Mouse (Mus musculus): ENCODE measurements around the gene Elovl7. TPM values are rescaled to one million over a fixed set of nuclear protein-coding genes. Genes with fewer than 3 reads are reported as not detected.

Elovl7 gene
- polyA plus RNA-seq, 1 experiment from 2014 or later, result 21.4 TPM

- Histone ChIP-seq H3K9ac (no peak overlapping the region), H3K36me3 (no peaks in the 10 kb centered on the region), H3K27ac (no peak overlapping the region), H3K4me1 (no peaks in the 10 kb centered on the region), H3K9me3 (no peaks in the 10 kb centered on the region), H3K4me2 (no peak overlapping the region), H3K4me3 (no peak overlapping the region), H3K27me3 (no peaks in the 10 kb centered on the region)
- ATAC-seq (ENCODE audit: insufficient number of reproducible peaks, low FRiP score, low TSS enrichment, low read depth), result no peak
- WGBS, result 84% methylated on average over 2 of the region's 2 CpGs
Measured at GRCm38 (mm10) chr13:108284312-108284711, 70.1 kb downstream of the Elovl7 start.

- no peaks in the 10 kb centered on the region for H3K9me3 ChIP-seq
- H3K27ac ChIP-seq, result no peak overlapping the region
- H3K27me3 ChIP-seq, result no peaks in the 10 kb centered on the region
- no peak overlapping the region for H3K4me2 ChIP-seq
- H3K9ac ChIP-seq, result no peak overlapping the region
- no peak for ATAC-seq (ENCODE audit: insufficient number of reproducible peaks, low FRiP score, low TSS enrichment, low read depth)
- H3K4me1 ChIP-seq, result no peaks in the 10 kb centered on the region
- no peaks in the 10 kb centered on the region for H3K36me3 ChIP-seq
- no peak overlapping the region for H3K4me3 ChIP-seq
- 58% methylated on average over 3 of the region's 3 CpGs for WGBS
Measured at GRCm38 (mm10) chr13:108287953-108288352, 73.7 kb downstream of the Elovl7 start.

GRCm38 (mm10) chr13:108289436-108289835 lies 75.2 kb downstream of the Elovl7 start:
- 71% methylated on average over 3 of the region's 3 CpGs for WGBS

GRCm38 (mm10) chr13:108290314-108290713 lies 76.1 kb downstream of the Elovl7 start:
- Histone ChIP-seq H3K36me3 (no peaks in the 10 kb centered on the region), H3K9ac (no peak overlapping the region), H3K4me1 (no peaks in the 10 kb centered on the region), H3K4me3 (no peak overlapping the region), H3K9me3 (no peaks in the 10 kb centered on the region), H3K27ac (no peak overlapping the region), H3K4me2 (no peak overlapping the region), H3K27me3 (no peaks in the 10 kb centered on the region)
- 88% methylated on average over 4 of the region's 4 CpGs for WGBS
- ATAC-seq (ENCODE audit: insufficient number of reproducible peaks, low FRiP score, low TSS enrichment, low read depth), result no peak

More at GRCm38 (mm10) chr13:108289436-108289835, 75.2 kb downstream of the Elovl7 start:
- Histone ChIP-seq H3K4me3 (no peak overlapping the region), H3K4me1 (no peaks in the 10 kb centered on the region), H3K27ac (no peak overlapping the region), H3K36me3 (no peaks in the 10 kb centered on the region), H3K4me2 (no peak overlapping the region), H3K9ac (no peak overlapping the region), H3K27me3 (no peaks in the 10 kb centered on the region), H3K9me3 (no peaks in the 10 kb centered on the region)
- ATAC-seq (ENCODE audit: insufficient number of reproducible peaks, low FRiP score, low TSS enrichment, low read depth), result no peak

- H3K4me1 ChIP-seq, result peaks cover 13% of the 10 kb centered on the region
- 6% methylated on average over 12 of the region's 12 CpGs for WGBS
- no peaks in the 10 kb centered on the region for H3K27me3 ChIP-seq
- no peaks in the 10 kb centered on the region for H3K36me3 ChIP-seq
- peak overlapping the region; percentile 46 for H3K4me2 ChIP-seq
- no peak overlapping the region for H3K9ac ChIP-seq
- peak; percentile 57 for ATAC-seq (ENCODE audit: insufficient number of reproducible peaks, low FRiP score, low TSS enrichment, low read depth)
- H3K27ac ChIP-seq, result no peak overlapping the region
- H3K4me3 ChIP-seq, result peak overlapping the region; percentile 33
- no peaks in the 10 kb centered on the region for H3K9me3 ChIP-seq
Measured at GRCm38 (mm10) chr13:108297350-108298093, 83.3 kb downstream of the Elovl7 start.

- ATAC-seq (ENCODE audit: insufficient number of reproducible peaks, low FRiP score, low TSS enrichment, low read depth), result no peak
- 51% methylated on average over 5 of the region's 5 CpGs for WGBS
Measured at GRCm38 (mm10) chr13:108298241-108298640, 84.0 kb downstream of the Elovl7 start.

GRCm38 (mm10) chr13:108300346-108300950 lies 86.2 kb downstream of the Elovl7 start:
- Histone ChIP-seq H3K36me3 (no peaks in the 10 kb centered on the region), H3K9me3 (no peaks in the 10 kb centered on the region), H3K4me2 (no peak overlapping the region), H3K4me3 (no peak overlapping the region), H3K9ac (no peak overlapping the region), H3K27me3 (no peaks in the 10 kb centered on the region), H3K4me1 (peaks cover 13% of the 10 kb centered on the region), H3K27ac (peak overlapping the region; percentile 23; the same call in 1 of the 2 replicates)
- WGBS, result 20% methylated on average over 5 of the region's 5 CpGs
- ATAC-seq (ENCODE audit: insufficient number of reproducible peaks, low FRiP score, low TSS enrichment, low read depth), result no peak

More at GRCm38 (mm10) chr13:108298241-108298640, 84.0 kb downstream of the Elovl7 start:
- Histone ChIP-seq H3K36me3 (no peaks in the 10 kb centered on the region), H3K27ac (no peak overlapping the region), H3K4me1 (peaks cover 13% of the 10 kb centered on the region), H3K9ac (no peak overlapping the region), H3K27me3 (no peaks in the 10 kb centered on the region), H3K4me2 (no peak overlapping the region), H3K9me3 (no peaks in the 10 kb centered on the region), H3K4me3 (no peak overlapping the region)

GRCm38 (mm10) chr13:108301411-108301810 lies 87.2 kb downstream of the Elovl7 start:
- no peaks in the 10 kb centered on the region for H3K9me3 ChIP-seq
- H3K4me2 ChIP-seq, result no peak overlapping the region
- no peaks in the 10 kb centered on the region for H3K27me3 ChIP-seq
- H3K27ac ChIP-seq, result peak overlapping the region; percentile 22; the same call in 1 of the 2 replicates
- H3K4me3 ChIP-seq, result no peak overlapping the region
- peaks cover 13% of the 10 kb centered on the region for H3K4me1 ChIP-seq
- H3K36me3 ChIP-seq, result no peaks in the 10 kb centered on the region
- peak; percentile 27; the same call in 1 of the 2 replicates for ATAC-seq (ENCODE audit: insufficient number of reproducible peaks, low FRiP score, low TSS enrichment, low read depth)
- H3K9ac ChIP-seq, result no peak overlapping the region
- WGBS, result 32% methylated on average over 7 of the region's 7 CpGs

- H3K27me3 ChIP-seq, result no peaks in the 10 kb centered on the region
- H3K4me2 ChIP-seq, result no peak overlapping the region
- H3K4me1 ChIP-seq, result peaks cover 5% of the 10 kb centered on the region
- H3K36me3 ChIP-seq, result no peaks in the 10 kb centered on the region
- H3K4me3 ChIP-seq, result no peak overlapping the region
- H3K9me3 ChIP-seq, result no peaks in the 10 kb centered on the region
- WGBS, result 80% methylated on average over 7 of the region's 7 CpGs
- no peak overlapping the region for H3K27ac ChIP-seq
- no peak for ATAC-seq (ENCODE audit: insufficient number of reproducible peaks, low FRiP score, low TSS enrichment, low read depth)
- no peak overlapping the region for H3K9ac ChIP-seq
Measured at GRCm38 (mm10) chr13:108302957-108303675, 88.9 kb downstream of the Elovl7 start.

GRCm38 (mm10) chr13:108303841-108304240 lies 89.6 kb downstream of the Elovl7 start:
- H3K9me3 ChIP-seq, result no peaks in the 10 kb centered on the region
- WGBS, result 48% methylated on average over 1 of the region's 1 CpGs

GRCm38 (mm10) chr13:108304680-108305079 lies 90.5 kb downstream of the Elovl7 start:
- 26% methylated on average over 2 of the region's 2 CpGs for WGBS
- no peak for ATAC-seq (ENCODE audit: insufficient number of reproducible peaks, low FRiP score, low TSS enrichment, low read depth)
- Histone ChIP-seq H3K4me3 (no peak overlapping the region), H3K36me3 (no peaks in the 10 kb centered on the region), H3K9ac (no peak overlapping the region), H3K9me3 (no peaks in the 10 kb centered on the region), H3K27ac (no peak overlapping the region), H3K4me1 (peaks cover 5% of the 10 kb centered on the region), H3K27me3 (no peaks in the 10 kb centered on the region), H3K4me2 (no peak overlapping the region)

More at GRCm38 (mm10) chr13:108303841-108304240, 89.6 kb downstream of the Elovl7 start:
- Histone ChIP-seq H3K27me3 (no peaks in the 10 kb centered on the region), H3K27ac (no peak overlapping the region), H3K9ac (no peak overlapping the region), H3K4me3 (no peak overlapping the region), H3K4me2 (no peak overlapping the region), H3K4me1 (peaks cover 5% of the 10 kb centered on the region), H3K36me3 (no peaks in the 10 kb centered on the region)
- ATAC-seq (ENCODE audit: insufficient number of reproducible peaks, low FRiP score, low TSS enrichment, low read depth), result no peak

Data from limb, embryonic 15.5 days (tissue).